Mouse (Mus musculus) midbrain, postnatal 0 days (tissue): ENCODE measurements around the gene Ctsz. TPM values are rescaled to one million over a fixed set of nuclear protein-coding genes. Genes with fewer than 3 reads are reported as not detected.

Experiments
- ATAC-seq: fragments of 200-750 bp; cut with Nextera tagmentation; 2 replicates; pipeline ENCODE4 v1.8.0; 2017; ENCODE audit warnings: moderate number of reproducible peaks, mild to moderate bottlenecking, moderate TSS enrichment, moderate library complexity; ENCODE audit not compliant: low FRiP score
- DNase-seq: peaks from one replicate; pipeline ENCODE4 v3.0.0-alpha.2; 2015; ENCODE audit warnings: low spot score
- H3K27ac ChIP-seq: fragments of 300-500 bp; sonication (generic); 2 replicates; pipeline ENCODE4 v1.5.1; 2014; ENCODE audit warnings: low read depth, mild to moderate bottlenecking, low read length, mixed read lengths
- H3K27me3 ChIP-seq: fragments of 300-500 bp; sonication (generic); 2 replicates; pipeline ENCODE4 v1.6.1; 2014; ENCODE audit warnings: low read length, control low read depth, mixed read lengths; ENCODE audit not compliant: insufficient read depth
- H3K36me3 ChIP-seq: fragments of 300-500 bp; sonication (generic); 2 replicates; pipeline ENCODE4 v1.6.1; 2014; ENCODE audit warnings: low read length, control low read depth, mixed read lengths; ENCODE audit not compliant: insufficient read depth
- H3K4me1 ChIP-seq: fragments of 300-500 bp; sonication (generic); 2 replicates; pipeline ENCODE4 v1.6.1; 2014; ENCODE audit warnings: mild to moderate bottlenecking, control low read depth, antibody characterized with exemption, low read length, mixed read lengths; ENCODE audit not compliant: insufficient read depth
- H3K4me2 ChIP-seq: fragments of 300-500 bp; sonication (generic); 2 replicates; pipeline ENCODE4 v1.6.1; 2014; ENCODE audit warnings: low read depth, mild to moderate bottlenecking, low read length, mixed read lengths; ENCODE audit not compliant: poor library complexity, severe bottlenecking
- H3K4me3 ChIP-seq: fragments of 300-500 bp; sonication (generic); 2 replicates; pipeline ENCODE4 v1.5.1; 2014; ENCODE audit warnings: low read depth, mild to moderate bottlenecking, low read length, moderate library complexity
- H3K9ac ChIP-seq: fragments of 300-500 bp; sonication (generic); replicated peaks from 2 replicates; pipeline ENCODE4 v1.6.1; 2014; ENCODE audit warnings: mild to moderate bottlenecking, low read length, moderate library complexity, mixed read lengths; ENCODE audit not compliant: poor library complexity, severe bottlenecking
- H3K9me3 ChIP-seq: fragments of 300-500 bp; sonication (generic); 2 replicates; pipeline ENCODE4 v1.6.1; 2016; ENCODE audit warnings: low read length, control low read depth
- CTCF ChIP-seq: IDR thresholded peaks from 2 replicates; pipeline ENCODE4 v1.5.1; 2016; ENCODE audit warnings: antibody characterized with exemption, mild to moderate bottlenecking
- WGBS: fragments of 180-500 bp; shearing (Covaris S2); extraction: QIAGEN DNeasy Blood & Tissue Kit; methylation state at CpG from one replicate; pipeline ENCODE4 v1.1.7; 2014; 5-methylcytosine and 5-hydroxymethylcytosine counted together
- polyA plus RNA-seq: library from polyadenylated mRNA; unstranded; fragments of >200 nt; fragmentation: Nextera tagmentation; extraction: Ambion mirVana; gene quantifications from 2 replicates; pipeline ENCODE4 v1.2.1, GENCODE M21; 2015
- total RNA-seq: library from RNA; depleted of rRNA; stranded (reverse); fragments of >200 nt; gene quantifications from 2 replicates; pipeline ENCODE4 v1.2.3, GENCODE M21; 2014

Ctsz gene
- total and polyA plus RNA-seq, 2 experiments from 2014 or later, result 47.8 to 48.4 TPM

DNA sequence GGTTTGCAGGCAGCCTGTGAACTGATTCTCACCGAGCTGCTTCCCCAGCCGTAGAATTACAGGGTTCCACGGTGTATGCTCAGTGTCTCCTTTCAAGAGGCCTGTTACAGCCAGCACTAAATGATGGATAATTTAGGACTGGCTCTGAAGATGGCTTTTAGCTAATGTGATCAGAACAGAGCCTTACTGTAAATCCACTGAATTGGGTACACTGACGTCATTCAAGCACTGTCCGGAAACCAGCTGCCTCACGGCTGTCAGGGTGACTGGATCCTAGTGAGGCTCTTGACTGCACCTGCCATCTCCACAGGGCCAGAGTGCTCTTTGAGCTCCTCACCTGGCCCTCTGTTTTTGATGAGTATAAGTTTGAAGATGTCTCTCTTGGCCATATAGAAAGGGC is 17.7 kb downstream of the Ctsz start:
- no peak overlapping the region for H3K4me3 ChIP-seq
- WGBS, result 93% methylated on average over 6 of the region's 6 CpGs
- no peaks in the 10 kb centered on the region for H3K9me3 ChIP-seq
- H3K4me1 ChIP-seq, result peaks cover 7% of the 10 kb centered on the region; the same call in 1 of the 2 replicates
- no peak for TF ChIP-seq CTCF
- DNase-seq (no peak), ATAC-seq (no peak)
- H3K27ac ChIP-seq, result no peak overlapping the region
- H3K36me3 ChIP-seq, result peaks cover 37% of the 10 kb centered on the region
- no peaks in the 10 kb centered on the region for H3K27me3 ChIP-seq
- no peak overlapping the region for H3K9ac ChIP-seq
- H3K4me2 ChIP-seq, result no peak overlapping the region

GRCm38 (mm10) chr2:174415731-174416310 is 23.0 kb downstream of the Ctsz start, which contains the start of gene Nelfcd:
TSS of gene Nelfcd (plus strand) at chr2:174415804.
- Histone ChIP-seq H3K9me3 (no peaks in the 10 kb centered on the region), H3K27me3 (no peaks in the 10 kb centered on the region), H3K4me2 (peak within 1 kb of the TSS; percentile 91), H3K27ac (no peak within 1 kb of the TSS; the same call in 1 of the 2 replicates), H3K4me3 (peak within 1 kb of the TSS; percentile 53), H3K9ac (peak within 1 kb of the TSS; percentile 54), H3K36me3 (no peaks in the 10 kb centered on the region), H3K4me1 (peaks cover 8% of the 10 kb centered on the region; the same call in 1 of the 2 replicates)
- ATAC-seq (peak; percentile 94), DNase-seq (peak; percentile 97)
- WGBS, result under 1% methylated on average over 40 of the region's 40 CpGs
- TF ChIP-seq CTCF, result no peak

DNA sequence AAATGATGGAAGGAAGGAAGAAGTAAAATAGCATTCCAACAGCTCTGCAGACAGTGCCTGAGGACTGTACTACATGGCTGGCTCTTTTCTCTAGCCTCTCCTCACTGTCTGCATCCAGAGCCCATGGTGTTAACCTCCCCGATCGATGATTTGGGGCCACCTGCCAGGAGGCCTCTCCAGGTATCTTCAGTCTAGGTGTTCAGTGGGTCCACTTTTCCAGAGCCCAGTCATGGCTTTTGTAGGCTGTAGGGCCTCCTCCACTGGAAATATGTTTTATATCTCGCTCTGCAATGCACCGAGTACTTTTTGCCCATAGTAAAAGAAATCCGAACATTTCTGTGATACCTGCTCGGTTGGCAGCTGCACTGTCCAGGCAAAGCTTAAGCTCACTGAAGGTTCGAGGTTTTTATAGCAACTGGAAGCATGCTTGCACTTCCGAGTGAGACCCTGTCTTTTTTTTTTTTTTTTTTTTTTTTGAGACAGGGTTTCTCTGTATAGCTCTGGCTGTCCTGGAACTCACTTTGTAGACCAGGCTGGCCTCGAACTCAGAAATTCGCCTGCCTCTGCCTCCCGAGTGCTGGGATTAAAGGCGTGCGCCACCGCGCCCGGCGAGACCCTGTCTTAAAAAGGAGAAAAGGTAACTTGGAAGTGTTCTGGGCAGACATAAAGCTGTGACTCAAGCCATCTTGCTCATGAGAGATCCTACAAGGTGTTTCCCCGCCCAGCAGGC is 23.7 kb downstream of the Ctsz start:
- H3K36me3 ChIP-seq, result no peaks in the 10 kb centered on the region
- no peak overlapping the region; the same call in 1 of the 2 replicates for H3K27ac ChIP-seq
- no peak for DNase-seq
- peak; percentile 32; the same call in 1 of the 2 replicates for ATAC-seq
- TF ChIP-seq CTCF, result no peak
- WGBS, result 45% methylated on average over 18 of the region's 18 CpGs
- H3K4me3 ChIP-seq, result peak overlapping the region; percentile 53
- H3K4me1 ChIP-seq, result peaks cover 8% of the 10 kb centered on the region; the same call in 1 of the 2 replicates
- H3K27me3 ChIP-seq, result no peaks in the 10 kb centered on the region
- no peak overlapping the region for H3K9ac ChIP-seq
- peak overlapping the region; percentile 91 for H3K4me2 ChIP-seq
- no peaks in the 10 kb centered on the region for H3K9me3 ChIP-seq

DNA sequence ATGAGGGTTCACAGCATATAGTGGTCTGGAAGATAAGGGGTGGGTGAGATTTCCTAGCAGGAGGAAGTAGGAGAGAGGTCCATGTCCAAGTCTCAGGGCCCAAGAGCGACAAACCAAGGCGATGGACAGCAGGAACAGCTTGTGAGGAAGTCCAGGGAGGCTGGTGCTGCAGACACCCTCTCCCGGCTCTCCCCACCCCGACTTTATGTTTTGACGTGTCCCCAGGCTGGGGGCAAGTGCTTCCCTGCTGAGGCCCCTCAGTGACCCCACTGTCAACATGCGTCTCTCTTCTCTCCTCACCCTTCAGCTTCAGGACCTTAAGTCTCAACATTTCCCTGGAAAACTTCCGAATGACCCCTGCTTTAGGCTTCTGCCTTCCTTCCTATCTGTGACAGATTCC is 25.7 kb downstream of the Ctsz start:
- Histone ChIP-seq H3K4me3 (no peak overlapping the region), H3K4me1 (peaks cover 8% of the 10 kb centered on the region; the same call in 1 of the 2 replicates), H3K9me3 (no peaks in the 10 kb centered on the region), H3K36me3 (no peaks in the 10 kb centered on the region), H3K27ac (no peak overlapping the region), H3K9ac (no peak overlapping the region), H3K27me3 (no peaks in the 10 kb centered on the region), H3K4me2 (no peak overlapping the region)
- no peak for TF ChIP-seq CTCF
- DNase-seq (no peak), ATAC-seq (no peak)
- WGBS, result 87% methylated on average over 7 of the region's 7 CpGs

GRCm38 (mm10) chr2:174410222-174410621 is 28.6 kb downstream of the Ctsz start:
- no peaks in the 10 kb centered on the region for H3K27me3 ChIP-seq
- H3K4me3 ChIP-seq, result no peak overlapping the region
- no peak for DNase-seq
- ATAC-seq, result no peak
- no peaks in the 10 kb centered on the region for H3K9me3 ChIP-seq
- H3K9ac ChIP-seq, result no peak overlapping the region
- H3K4me2 ChIP-seq, result no peak overlapping the region
- H3K4me1 ChIP-seq, result no peaks in the 10 kb centered on the region
- whole genome bisulfite sequencing, result 63% methylated on average over 2 of the region's 2 CpGs
- H3K27ac ChIP-seq, result no peak overlapping the region
- no peaks in the 10 kb centered on the region for H3K36me3 ChIP-seq
- TF ChIP-seq CTCF, result no peak

DNA sequence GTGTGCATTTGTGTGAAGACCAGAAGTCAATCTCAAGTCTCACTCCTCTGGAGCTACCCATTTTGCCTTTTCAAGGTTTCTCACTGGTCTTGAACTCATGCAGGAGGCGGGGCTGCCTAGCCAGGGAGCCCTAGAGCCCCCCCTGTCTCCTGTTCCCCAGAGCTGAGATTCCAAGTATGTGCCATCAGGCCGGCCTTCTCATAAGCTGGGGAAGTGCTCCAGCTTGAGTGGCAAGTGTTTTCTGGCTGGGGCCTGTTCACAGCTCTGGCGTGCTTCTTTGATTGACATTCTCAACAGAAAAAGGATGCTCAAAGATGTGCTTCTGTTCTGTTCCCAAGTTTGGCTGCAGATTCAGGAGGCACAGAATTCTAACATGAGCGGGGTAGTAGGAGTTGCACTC is 38.4 kb downstream of the Ctsz start:
- no peaks in the 10 kb centered on the region for H3K4me1 ChIP-seq
- H3K27me3 ChIP-seq, result no peaks in the 10 kb centered on the region
- no peak overlapping the region for H3K27ac ChIP-seq
- H3K9ac ChIP-seq, result no peak overlapping the region
- H3K4me2 ChIP-seq, result no peak overlapping the region
- no peak overlapping the region for H3K4me3 ChIP-seq
- ATAC-seq (no peak), DNase-seq (no peak)
- WGBS, result 86% methylated on average over 4 of the region's 4 CpGs
- H3K36me3 ChIP-seq, result no peaks in the 10 kb centered on the region
- no peaks in the 10 kb centered on the region for H3K9me3 ChIP-seq
- no peak for TF ChIP-seq CTCF
